Mouse (Mus musculus): ENCODE measurements around the gene Egfl8.

Egfl8 gene

GRCm38 (mm10) chr17:34615871-34616270 lies at the start of gene Egfl8:
Gene Egfl8 (minus strand): TSS chr17:34615971.
- no peak for DNase-seq

GRCm38 (mm10) chr17:34664472-34664871 lies 48.7 kb upstream of the Egfl8 start:
- DNase-seq = no peak

GRCm38 (mm10) chr17:34663558-34663957 lies 47.8 kb upstream of the Egfl8 start:
- DNase-seq = no peak

- no peak for DNase-seq
Measured at GRCm38 (mm10) chr17:34662978-34663377, 47.2 kb upstream of the Egfl8 start.

- no peak for DNase-seq
Measured at GRCm38 (mm10) chr17:34662468-34662867, 46.7 kb upstream of the Egfl8 start.

GRCm38 (mm10) chr17:34661121-34661591 lies 45.4 kb upstream of the Egfl8 start:
- no peak for DNase-seq

GRCm38 (mm10) chr17:34660259-34660820 lies 44.6 kb upstream of the Egfl8 start:
- no peak for DNase-seq

GRCm38 (mm10) chr17:34659897-34660214 lies 44.1 kb upstream of the Egfl8 start:
- DNase-seq = no peak

GRCm38 (mm10) chr17:34659181-34659896 lies 43.6 kb upstream of the Egfl8 start:
- DNase-seq = no peak

GRCm38 (mm10) chr17:34658591-34658990 lies 42.8 kb upstream of the Egfl8 start:
- DNase-seq = no peak

- no peak for DNase-seq
Measured at GRCm38 (mm10) chr17:34658145-34658544, 42.4 kb upstream of the Egfl8 start.

- DNase-seq = no peak
Measured at GRCm38 (mm10) chr17:34657271-34657670, 41.5 kb upstream of the Egfl8 start.

- no peak for DNase-seq
Measured at GRCm38 (mm10) chr17:34656666-34657065, 40.9 kb upstream of the Egfl8 start.

GRCm38 (mm10) chr17:34655581-34655991 lies 39.8 kb upstream of the Egfl8 start:
- peak; percentile 76 for DNase-seq

- DNase-seq = no peak
Measured at GRCm38 (mm10) chr17:34655160-34655559, 39.4 kb upstream of the Egfl8 start.

- no peak for DNase-seq
Measured at GRCm38 (mm10) chr17:34654392-34654791, 38.6 kb upstream of the Egfl8 start.

GRCm38 (mm10) chr17:34653746-34654285 lies 38.0 kb upstream of the Egfl8 start:
- no peak for DNase-seq

GRCm38 (mm10) chr17:34652985-34653384 lies 37.2 kb upstream of the Egfl8 start:
- DNase-seq = no peak

GRCm38 (mm10) chr17:34652546-34652945 lies 36.8 kb upstream of the Egfl8 start:
- DNase-seq = no peak

GRCm38 (mm10) chr17:34651507-34652221 lies 35.9 kb upstream of the Egfl8 start:
- DNase-seq = peak; percentile 79

GRCm38 (mm10) chr17:34650781-34651180 lies 35.0 kb upstream of the Egfl8 start:
- DNase-seq = no peak

GRCm38 (mm10) chr17:34649106-34649864 lies 33.5 kb upstream of the Egfl8 start:
- DNase-seq = no peak

All from layer of hippocampus, adult 9-11 months (tissue).